Mouse (Mus musculus): ENCODE measurements around the gene Gm4491. TPM values are rescaled to one million over a fixed set of nuclear protein-coding genes. Genes with fewer than 3 reads are reported as not detected.
A peak's percentile ranks its signal among the peaks of the same experiment; 100 is the strongest.

The Gm4491 gene
- polyA plus RNA-seq, 1 experiment: not detected

- TF ChIP-seq CTCF (IDR thresholded peaks at IDR 0.05; ENCODE audit: borderline replicate concordance, control insufficient read depth, extremely low read depth, insufficient read depth, low read length, poor library complexity) (no peak), POLR2A (IDR thresholded peaks at IDR 0.05; ENCODE audit: control insufficient read depth, extremely low read depth, insufficient read depth, low read length, poor library complexity) (no peak)
- Histone ChIP-seq H3K27ac (ENCODE audit: control insufficient read depth, insufficient read depth, low read length) (no peak within 1 kb of the TSS), H3K4me1 (replicated peaks; ENCODE audit: control insufficient read depth, insufficient read depth, low read length) (no peaks in the 10 kb centered on the region), H3K36me3 (ENCODE audit: control insufficient read depth, insufficient read depth, low read length) (no peaks in the 10 kb centered on the region), H3K27me3 (ENCODE audit: control insufficient read depth, insufficient read depth, low read length) (peaks cover 4% of the 10 kb centered on the region; the same call in 1 of the 2 replicates), H3K4me3 (ENCODE audit: control insufficient read depth, insufficient read depth, low read length) (no peak within 1 kb of the TSS)
- 7% methylated on average over 33 of the region's 33 CpGs for WGBS
- DNase-seq: no peak
Measured at GRCm38 (mm10) chr14:57133161-57133661, 17.5 kb upstream of the Gm4491 start, which contains the start of gene Gjb6. TSS of gene Gjb6 (minus strand) at chr14:57133611.

GRCm38 (mm10) chr14:57127383-57127782 is 11.7 kb upstream of the Gm4491 start:
- no peak for DNase-seq
- no peak overlapping the region for H3K4me3 ChIP-seq (ENCODE audit: control insufficient read depth, insufficient read depth, low read length)
- no peaks in the 10 kb centered on the region for H3K36me3 ChIP-seq (ENCODE audit: control insufficient read depth, insufficient read depth, low read length)
- H3K4me1 ChIP-seq (replicated peaks; ENCODE audit: control insufficient read depth, insufficient read depth, low read length): no peaks in the 10 kb centered on the region
- H3K27me3 ChIP-seq (ENCODE audit: control insufficient read depth, insufficient read depth, low read length): 0 out of 2 replicates have a peak, but pooled peaks cover 1% of the 10 kb centered on the region
- TF ChIP-seq CTCF (IDR thresholded peaks at IDR 0.05; ENCODE audit: borderline replicate concordance, control insufficient read depth, extremely low read depth, insufficient read depth, low read length, poor library complexity): no peak
- TF ChIP-seq POLR2A (IDR thresholded peaks at IDR 0.05; ENCODE audit: control insufficient read depth, extremely low read depth, insufficient read depth, low read length, poor library complexity): no peak
- 79% methylated on average over 4 of the region's 4 CpGs for WGBS
- H3K27ac ChIP-seq (ENCODE audit: control insufficient read depth, insufficient read depth, low read length): no peak overlapping the region

GRCm38 (mm10) chr14:57122295-57122694 is 6.6 kb upstream of the Gm4491 start:
- WGBS: 91% methylated on average over 7 of the region's 7 CpGs
- no peak overlapping the region for H3K4me3 ChIP-seq (ENCODE audit: control insufficient read depth, insufficient read depth, low read length)

GRCm38 (mm10) chr14:57109194-57109593 is 6.5 kb downstream of the Gm4491 start:
- TF ChIP-seq CTCF (IDR thresholded peaks at IDR 0.05; ENCODE audit: borderline replicate concordance, control insufficient read depth, extremely low read depth, insufficient read depth, low read length, poor library complexity) (no peak), POLR2A (IDR thresholded peaks at IDR 0.05; ENCODE audit: control insufficient read depth, extremely low read depth, insufficient read depth, low read length, poor library complexity) (no peak)
- WGBS: 13% methylated on average over 4 of the region's 4 CpGs
- DNase-seq: peak; percentile 25
- no peaks in the 10 kb centered on the region for H3K36me3 ChIP-seq (ENCODE audit: control insufficient read depth, insufficient read depth, low read length)
- H3K4me3 ChIP-seq (ENCODE audit: control insufficient read depth, insufficient read depth, low read length): no peak overlapping the region
- no peak overlapping the region for H3K27ac ChIP-seq (ENCODE audit: control insufficient read depth, insufficient read depth, low read length)
- H3K4me1 ChIP-seq (replicated peaks; ENCODE audit: control insufficient read depth, insufficient read depth, low read length): 0 out of 2 replicates have a peak, but pooled peaks cover 2% of the 10 kb centered on the region
- no peaks in the 10 kb centered on the region; the same call in 1 of the 2 replicates for H3K27me3 ChIP-seq (ENCODE audit: control insufficient read depth, insufficient read depth, low read length)

More at GRCm38 (mm10) chr14:57122295-57122694, 6.6 kb upstream of the Gm4491 start:
- H3K27me3 ChIP-seq (ENCODE audit: control insufficient read depth, insufficient read depth, low read length): no peaks in the 10 kb centered on the region
- TF ChIP-seq CTCF (IDR thresholded peaks at IDR 0.05; ENCODE audit: borderline replicate concordance, control insufficient read depth, extremely low read depth, insufficient read depth, low read length, poor library complexity): no peak
- TF ChIP-seq POLR2A (IDR thresholded peaks at IDR 0.05; ENCODE audit: control insufficient read depth, extremely low read depth, insufficient read depth, low read length, poor library complexity): no peak
- no peak for DNase-seq
- H3K4me1 ChIP-seq (replicated peaks; ENCODE audit: control insufficient read depth, insufficient read depth, low read length): no peaks in the 10 kb centered on the region
- no peaks in the 10 kb centered on the region for H3K36me3 ChIP-seq (ENCODE audit: control insufficient read depth, insufficient read depth, low read length)
- no peak overlapping the region for H3K27ac ChIP-seq (ENCODE audit: control insufficient read depth, insufficient read depth, low read length)

- Histone ChIP-seq H3K27ac (ENCODE audit: control insufficient read depth, insufficient read depth, low read length) (no peak overlapping the region), H3K36me3 (ENCODE audit: control insufficient read depth, insufficient read depth, low read length) (no peaks in the 10 kb centered on the region), H3K4me3 (ENCODE audit: control insufficient read depth, insufficient read depth, low read length) (no peak overlapping the region), H3K27me3 (ENCODE audit: control insufficient read depth, insufficient read depth, low read length) (no peaks in the 10 kb centered on the region; the same call in 1 of the 2 replicates), H3K4me1 (replicated peaks; ENCODE audit: control insufficient read depth, insufficient read depth, low read length) (0 out of 2 replicates have a peak, but pooled peaks cover 3% of the 10 kb centered on the region)
- no peak for DNase-seq
- WGBS: 78% methylated on average over 5 of the region's 5 CpGs
- TF ChIP-seq POLR2A (IDR thresholded peaks at IDR 0.05; ENCODE audit: control insufficient read depth, extremely low read depth, insufficient read depth, low read length, poor library complexity): no peak
- TF ChIP-seq CTCF (IDR thresholded peaks at IDR 0.05; ENCODE audit: borderline replicate concordance, control insufficient read depth, extremely low read depth, insufficient read depth, low read length, poor library complexity): no peak
Measured at GRCm38 (mm10) chr14:57107916-57108315, 7.8 kb downstream of the Gm4491 start.

- 82% methylated on average over 8 of the region's 8 CpGs for WGBS
- H3K4me1 ChIP-seq (replicated peaks; ENCODE audit: control insufficient read depth, insufficient read depth, low read length): 0 out of 2 replicates have a peak, but pooled peaks cover 3% of the 10 kb centered on the region
- H3K4me3 ChIP-seq (ENCODE audit: control insufficient read depth, insufficient read depth, low read length): no peak overlapping the region
- H3K27me3 ChIP-seq (ENCODE audit: control insufficient read depth, insufficient read depth, low read length): no peaks in the 10 kb centered on the region; the same call in 1 of the 2 replicates
- no peak for DNase-seq
- no peaks in the 10 kb centered on the region for H3K36me3 ChIP-seq (ENCODE audit: control insufficient read depth, insufficient read depth, low read length)
- no peak for TF ChIP-seq CTCF (IDR thresholded peaks at IDR 0.05; ENCODE audit: borderline replicate concordance, control insufficient read depth, extremely low read depth, insufficient read depth, low read length, poor library complexity)
- TF ChIP-seq POLR2A (IDR thresholded peaks at IDR 0.05; ENCODE audit: control insufficient read depth, extremely low read depth, insufficient read depth, low read length, poor library complexity): no peak
- no peak overlapping the region for H3K27ac ChIP-seq (ENCODE audit: control insufficient read depth, insufficient read depth, low read length)
Measured at GRCm38 (mm10) chr14:57107091-57107490, 8.6 kb downstream of the Gm4491 start.

All from thymus, adult 2 months (tissue).